Mouse (Mus musculus): ENCODE data around the gene Prkd3. TPM values are rescaled to one million over a fixed set of nuclear protein-coding genes. Genes with fewer than 3 reads are reported as not detected.

Prkd3 gene
- polyA plus RNA-seq, 1 experiment from 2014 or later = 46.2 TPM

GRCm38 (mm10) chr17:78937229-78937853 lies 83.3 kb downstream of the Prkd3 start:
- ChIA-PET POLR2A (interaction anchor here (1.1 kb wide), 1 partner anchor 9 kb away, joined by 3 read pairs; no protein-coding TSS in a partner anchor), CTCF (no interaction called here)
- no peaks in the 10 kb centered on the region for H3K27me3 ChIP-seq
- DNase-seq (ENCODE audit: low read depth, low spot score) (no peak), ATAC-seq (peak; percentile 70)
- in situ Hi-C loops (cut with MboI; ENCODE audit: low pct_unique_long_range_greater_than_20kb) = no loop called here
- no peak for TF ChIP-seq CTCF (IDR thresholded peaks at IDR 0.05)

- in situ Hi-C loops (cut with MboI; ENCODE audit: low pct_unique_long_range_greater_than_20kb) = no loop called here
- ChIA-PET POLR2A (interaction anchor here (1.1 kb wide), 1 partner anchor 8 kb away, joined by 3 read pairs; no protein-coding TSS in a partner anchor), CTCF (no interaction called here)
- ATAC-seq (peak; percentile 89), DNase-seq (ENCODE audit: low read depth, low spot score) (peak; percentile 58)
- no peak for TF ChIP-seq CTCF (IDR thresholded peaks at IDR 0.05)
- H3K27me3 ChIP-seq = no peaks in the 10 kb centered on the region
Measured at GRCm38 (mm10) chr17:78936466-78937228, 84.0 kb downstream of the Prkd3 start, which contains the start of the genes Cebpz and Ndufaf7. Gene Cebpz, minus strand, starts transcription at chr17:78937066. Gene Ndufaf7, plus strand, starts transcription at chr17:78937136.

GRCm38 (mm10) chr17:78935857-78936256 lies 84.8 kb downstream of the Prkd3 start:
- no peaks in the 10 kb centered on the region for H3K27me3 ChIP-seq
- TF ChIP-seq CTCF (IDR thresholded peaks at IDR 0.05) = no peak
- DNase-seq (ENCODE audit: low read depth, low spot score) = no peak
- CTCF ChIA-PET = no interaction called here
- POLR2A ChIA-PET = no interaction called here
- no peak for ATAC-seq
- in situ Hi-C loops (cut with MboI; ENCODE audit: low pct_unique_long_range_greater_than_20kb) = no loop called here

- ATAC-seq (no peak), DNase-seq (ENCODE audit: low read depth, low spot score) (no peak)
- no peaks in the 10 kb centered on the region for H3K27me3 ChIP-seq
- ChIA-PET CTCF (interaction anchor here (0.7 to 1.9 kb wide), 4 partner anchors 18 to 26 kb away, joined by 3 to 8 read pairs (median 4); no protein-coding TSS in a partner anchor), POLR2A (no interaction called here)
- TF ChIP-seq CTCF (IDR thresholded peaks at IDR 0.05) = no peak
- in situ Hi-C loops (cut with MboI; ENCODE audit: low pct_unique_long_range_greater_than_20kb) = no loop called here
Measured at GRCm38 (mm10) chr17:78917696-78918095, 102.9 kb downstream of the Prkd3 start.

- H3K27me3 ChIP-seq = no peaks in the 10 kb centered on the region
- ATAC-seq (peak; percentile 16), DNase-seq (ENCODE audit: low read depth, low spot score) (no peak)
- CTCF ChIA-PET = interaction anchor here (1.9 kb wide), 1 partner anchor 22 kb away, joined by 8 read pairs; no protein-coding TSS in a partner anchor
- in situ Hi-C loops (cut with MboI; ENCODE audit: low pct_unique_long_range_greater_than_20kb) = no loop called here
- POLR2A ChIA-PET = no interaction called here
- no peak for TF ChIP-seq CTCF (IDR thresholded peaks at IDR 0.05)
Measured at GRCm38 (mm10) chr17:78916899-78917298, 103.7 kb downstream of the Prkd3 start.

GRCm38 (mm10) chr17:78916369-78916813 lies 104.2 kb downstream of the Prkd3 start, which contains the start of gene Cebpzos:
Gene Cebpzos, plus strand, starts transcription at chr17:78916500.
- no peak for TF ChIP-seq CTCF (IDR thresholded peaks at IDR 0.05)
- ATAC-seq (peak; percentile 87), DNase-seq (ENCODE audit: low read depth, low spot score) (no peak)
- in situ Hi-C loops (cut with MboI; ENCODE audit: low pct_unique_long_range_greater_than_20kb) = no loop called here
- H3K27me3 ChIP-seq = no peaks in the 10 kb centered on the region
- ChIA-PET POLR2A (interaction anchor here (0.8 kb wide), 1 partner anchor 12 kb away, joined by 3 read pairs; no protein-coding TSS in a partner anchor), CTCF (interaction anchor here (1.5 to 1.9 kb wide), 2 partner anchors 21 kb away, joined by 3 to 8 read pairs; no protein-coding TSS in a partner anchor)

- H3K27me3 ChIP-seq = peaks cover 5% of the 10 kb centered on the region
- DNase-seq (ENCODE audit: low read depth, low spot score) (no peak), ATAC-seq (no peak)
- ChIA-PET CTCF (interaction anchor here (1.5 kb wide), 1 partner anchor 20 kb away, joined by 3 read pairs; no protein-coding TSS in a partner anchor), POLR2A (interaction anchor here (0.8 kb wide), 1 partner anchor 12 kb away, joined by 3 read pairs; no protein-coding TSS in a partner anchor)
- in situ Hi-C loops (cut with MboI; ENCODE audit: low pct_unique_long_range_greater_than_20kb) = no loop called here
- TF ChIP-seq CTCF (IDR thresholded peaks at IDR 0.05) = no peak
Measured at GRCm38 (mm10) chr17:78915772-78916171, 104.8 kb downstream of the Prkd3 start.

- CTCF ChIA-PET = no interaction called here
- in situ Hi-C loops (cut with MboI; ENCODE audit: low pct_unique_long_range_greater_than_20kb) = no loop called here
- ATAC-seq (no peak), DNase-seq (ENCODE audit: low read depth, low spot score) (no peak)
- TF ChIP-seq CTCF (IDR thresholded peaks at IDR 0.05) = no peak
- H3K27me3 ChIP-seq = peaks cover 18% of the 10 kb centered on the region
- POLR2A ChIA-PET = no interaction called here
Measured at GRCm38 (mm10) chr17:78913921-78914320, 106.7 kb downstream of the Prkd3 start.

- peaks cover 20% of the 10 kb centered on the region for H3K27me3 ChIP-seq
- no peak for ATAC-seq
- no peak for TF ChIP-seq CTCF (IDR thresholded peaks at IDR 0.05)
- POLR2A ChIA-PET = no interaction called here
- DNase-seq (ENCODE audit: low read depth, low spot score) = no peak
- CTCF ChIA-PET = no interaction called here
- in situ Hi-C loops (cut with MboI; ENCODE audit: low pct_unique_long_range_greater_than_20kb) = no loop called here
Measured at GRCm38 (mm10) chr17:78912861-78913281, 107.7 kb downstream of the Prkd3 start.

- DNase-seq (ENCODE audit: low read depth, low spot score) = no peak
- in situ Hi-C loops (cut with MboI; ENCODE audit: low pct_unique_long_range_greater_than_20kb) = no loop called here
- ATAC-seq = no peak
- POLR2A ChIA-PET = no interaction called here
- CTCF ChIA-PET = no interaction called here
- H3K27me3 ChIP-seq = peaks cover 20% of the 10 kb centered on the region
- TF ChIP-seq CTCF (IDR thresholded peaks at IDR 0.05) = no peak
Measured at GRCm38 (mm10) chr17:78909374-78909773, 111.2 kb downstream of the Prkd3 start.

- ATAC-seq (no peak), DNase-seq (ENCODE audit: low read depth, low spot score) (no peak)
- CTCF ChIA-PET = no interaction called here
Measured at GRCm38 (mm10) chr17:78906892-78907291, 113.7 kb downstream of the Prkd3 start, which contains the start of gene Sult6b1. Gene Sult6b1, minus strand, starts transcription at chr17:78906992.

More at GRCm38 (mm10) chr17:78906892-78907291, 113.7 kb downstream of the Prkd3 start, which contains the start of gene Sult6b1:
- POLR2A ChIA-PET = no interaction called here
- peaks cover 20% of the 10 kb centered on the region for H3K27me3 ChIP-seq
- in situ Hi-C loops (cut with MboI; ENCODE audit: low pct_unique_long_range_greater_than_20kb) = no loop called here
- TF ChIP-seq CTCF (IDR thresholded peaks at IDR 0.05) = no peak

Data from Patski (cell line).